ENCODE assay signal across 9 mouse cellular contexts in genomic region chr1:139267844-139268243, GRCm38 (mm10).
DNase-seq lines count a peak whose midpoint lies in the region; ATAC-seq and TF ChIP-seq lines count a peak whose summit lies in the region.
"Had no signal": no experiment of that assay in that cellular context is flagged by ENCODE, and none has a peak within 500 bp of the region (broad histone marks: within the 10 kb centered on the region; RNA-seq: fewer than 3 reads in every experiment).

No protein-coding gene starts in this region.

- H3K4me3 ChIP-seq in MEL (ENCODE audit: control insufficient read depth in 1 of 2, insufficient read depth in 1 of 2, low read depth in 2 of 2, low read length in 2 of 2), result no peak overlapping the region
- H3K4me3 ChIP-seq in midbrain, embryonic 14.5 days (replicated peaks; ENCODE audit: low read depth, low read length), result no peak overlapping the region
- H3K4me3 ChIP-seq: embryonic facial prominence, embryonic 12.5 days had no signal

- H3K4me2 ChIP-seq in midbrain, embryonic 14.5 days (ENCODE audit: low read length), result no peak overlapping the region
- H3K4me2 ChIP-seq: embryonic facial prominence, embryonic 12.5 days had no signal

- 19% methylated on average over 6 of the region's 6 CpGs for WGBS in midbrain, embryonic 14.5 days

- H3K9ac ChIP-seq in MEL (ENCODE audit: control insufficient read depth, low read depth, low read length, poor library complexity, severe bottlenecking), result no peak overlapping the region
- H3K9ac ChIP-seq in midbrain, embryonic 14.5 days (replicated peaks; ENCODE audit: low read length), result no peak overlapping the region
- H3K9ac ChIP-seq: embryonic facial prominence, embryonic 12.5 days had no signal

- H3K27me3 ChIP-seq in MEL (ENCODE audit: control insufficient read depth in 1 of 2, insufficient read depth in 2 of 2, low read length in 2 of 2), result no peaks in the 10 kb centered on the region; a peak in 2 of 4 replicates
- no peaks in the 10 kb centered on the region for H3K27me3 ChIP-seq in midbrain, embryonic 14.5 days (ENCODE audit: control insufficient read depth, insufficient read depth, low read length)
- H3K27me3 ChIP-seq: embryonic facial prominence, embryonic 12.5 days had no signal

- no peaks in the 10 kb centered on the region for H3K79me2 ChIP-seq in MEL (ENCODE audit: control insufficient read depth, insufficient read depth, low read length, poor library complexity)

- H3K36me3 ChIP-seq in MEL (ENCODE audit: control insufficient read depth in 1 of 2, insufficient read depth in 2 of 2, low read length in 2 of 2), result peaks cover 0 to 6% of the 10 kb centered on the region in 2 experiments; a peak in 2 of 4 replicates
- no peaks in the 10 kb centered on the region for H3K36me3 ChIP-seq in midbrain, embryonic 14.5 days (ENCODE audit: control insufficient read depth, insufficient read depth, low read length)
- H3K36me3 ChIP-seq: embryonic facial prominence, embryonic 12.5 days had no signal

- peak; percentile 9 to 28 for DNase-seq in kidney, adult 8-10 months
- DNase-seq in kidney, adult 11 months, result no peak
- DNase-seq in MEL (ENCODE audit: low read depth, low spot score), result peak; percentile 84
- DNase-seq in cerebellum, postnatal 36 days, result peak; percentile 8 to 49
- DNase-seq in layer of hippocampus, postnatal 36 days, result peak; percentile 6
- peak; percentile 94 for DNase-seq in midbrain, embryonic 14.5 days
- DNase-seq in yolk sac, embryonic 10.5 days (ENCODE audit: low spot score), result peak; percentile 24

- no peak for TF ChIP-seq POLR2A in MEL (IDR thresholded peaks at IDR 0.05; ENCODE audit: control insufficient read depth in 1 of 2, insufficient read depth in 1 of 2, low read depth in 1 of 2, low read length in 2 of 2, poor library complexity in 1 of 2)

- peak; percentile 84 for TF ChIP-seq RAD21 in MEL (IDR thresholded peaks at IDR 0.05; ENCODE audit: low read depth, low read length)

- peak in 2 of 3 experiments; percentile 90 to 91; a peak in 4 of 6 replicates for TF ChIP-seq CTCF in MEL (IDR thresholded peaks at IDR 0.05 in 2 of 3, conservative IDR thresholded peaks at IDR 0.05 in 1 of 3; ENCODE audit: control insufficient read depth in 1 of 3, insufficient read depth in 1 of 3, low read depth in 2 of 3, low read length in 3 of 3, poor library complexity in 1 of 3, severe bottlenecking in 1 of 3)

- ATAC-seq in hematopoietic stem cell, adult 5-6 weeks (replicated peaks in 1 of 2; ENCODE audit: insufficient read depth in 1 of 2, low FRiP score in 2 of 2, low TSS enrichment in 1 of 2, low read depth in 1 of 2, poor library complexity in 2 of 2, severe bottlenecking in 2 of 2), result peak; percentile 49 to 83
- ATAC-seq in midbrain, embryonic 14.5 days (ENCODE audit: low FRiP score, low TSS enrichment), result 0 out of 2 replicates have a peak, but pooled peaks have one; percentile 58

- H3K9me3 ChIP-seq in MEL (replicated peaks; ENCODE audit: insufficient read depth, low read length), result no peaks in the 10 kb centered on the region
- no peaks in the 10 kb centered on the region for H3K9me3 ChIP-seq in midbrain, embryonic 14.5 days (ENCODE audit: control insufficient read depth, low read length)
- H3K9me3 ChIP-seq: embryonic facial prominence, embryonic 12.5 days had no signal

- no peaks in the 10 kb centered on the region for H3K4me1 ChIP-seq in MEL (ENCODE audit: control insufficient read depth in 1 of 2, insufficient read depth in 2 of 2, low read length in 2 of 2)
- H3K4me1 ChIP-seq in midbrain, embryonic 14.5 days (ENCODE audit: control insufficient read depth, insufficient read depth, low read length), result no peaks in the 10 kb centered on the region
- H3K4me1 ChIP-seq: embryonic facial prominence, embryonic 12.5 days had no signal

- H3K27ac ChIP-seq in MEL (ENCODE audit: control insufficient read depth, low read depth, low read length), result no peak overlapping the region
- no peak overlapping the region for H3K27ac ChIP-seq in midbrain, embryonic 14.5 days (replicated peaks; ENCODE audit: low read depth, low read length)
- H3K27ac ChIP-seq: embryonic facial prominence, embryonic 12.5 days had no signal

- TF ChIP-seq EP300 in MEL (IDR thresholded peaks at IDR 0.05; ENCODE audit: low read depth in 1 of 2, low read length in 2 of 2), result no peak

TF ChIP-seq in MEL, 35 proteins besides CTCF, POLR2A, EP300 and RAD21:
- TF ChIP-seq HCFC1 (IDR thresholded peaks at IDR 0.05; ENCODE audit: low read depth, low read length) (no peak), JUND (IDR thresholded peaks at IDR 0.05; ENCODE audit: low read depth, low read length) (no peak), ZC3H11A (IDR thresholded peaks at IDR 0.05; ENCODE audit: low read depth, low read length) (peak; percentile 69), SMC3 (IDR thresholded peaks at IDR 0.05; ENCODE audit: low read depth, low read length) (peak; percentile 82), ZMIZ1 (IDR thresholded peaks at IDR 0.05; ENCODE audit: low read depth, low read length) (no peak)
